Mouse (Mus musculus) heart, adult 2 months (tissue): ENCODE measurements around the gene Ebf1. TPM values are rescaled to one million over a fixed set of nuclear protein-coding genes. Genes with fewer than 3 reads are reported as not detected.
A peak's percentile ranks its signal among the peaks of the same experiment; 100 is the strongest.

Experiments used
- DNase-seq, 2 experiments: peaks; one replicate each; pipeline ENCODE4 v3.0.0; 2021
- H3K27ac ChIP-seq: fragments of 200-600 bp; 2 replicates; pipeline ENCODE4 v1.8.1; 2022
- H3K27me3 ChIP-seq: fragments of 200-500 bp; 2 replicates; pipeline ENCODE4 v1.6.1; 2012; ENCODE audit warnings: mild to moderate bottlenecking, low read length, inconsistent platforms, mixed read lengths; ENCODE audit not compliant: control insufficient read depth, insufficient read depth
- H3K36me3 ChIP-seq: fragments of 200-500 bp; 2 replicates; pipeline ENCODE4 v1.6.1; 2012; ENCODE audit warnings: low read length, inconsistent platforms; ENCODE audit not compliant: control insufficient read depth, insufficient read depth
- H3K4me1 ChIP-seq: fragments of 200-500 bp; 2 replicates; pipeline ENCODE4 v1.6.1; 2011; ENCODE audit warnings: low read length; ENCODE audit not compliant: control insufficient read depth, insufficient read depth
- H3K4me3 ChIP-seq: fragments of 200-600 bp; 2 replicates; pipeline ENCODE4 v1.8.1; 2022
- H3K79me2 ChIP-seq: fragments of 200-500 bp; replicated peaks from 2 replicates; pipeline ENCODE4 v1.6.1; 2012; ENCODE audit warnings: mild to moderate bottlenecking, inconsistent platforms, low read length, moderate library complexity, mixed read lengths; ENCODE audit not compliant: control insufficient read depth, insufficient read depth
- H3K9ac ChIP-seq: fragments of 200-500 bp; 2 replicates; pipeline ENCODE4 v1.6.1; 2012; ENCODE audit warnings: low read depth, mild to moderate bottlenecking, control low read depth, inconsistent platforms, low read length, mixed read lengths
- CTCF ChIP-seq: fragments of 200-600 bp; IDR thresholded peaks from 2 replicates; pipeline ENCODE4 v1.8.1; 2022; ENCODE audit warnings: antibody characterized with exemption, mild to moderate bottlenecking, moderate library complexity
- EP300 ChIP-seq: fragments of 200-500 bp; IDR thresholded peaks from 2 replicates; pipeline ENCODE4 v1.6.1; 2011; ENCODE audit warnings: low read depth, low read length, control low read depth; ENCODE audit not compliant: insufficient read depth
- POLR2A ChIP-seq: fragments of 200-500 bp; IDR thresholded peaks from 2 replicates; pipeline ENCODE4 v1.6.1; 2011; ENCODE audit warnings: mild to moderate bottlenecking, low read depth, low read length, control low read depth; ENCODE audit not compliant: insufficient read depth
- WGBS: fragments of 180-500 bp; shearing (Covaris S2); methylation state at CpG from one replicate; pipeline ENCODE4 v1.1.7; 2018; 5-methylcytosine and 5-hydroxymethylcytosine counted together
- intact Hi-C: fragments of 180-260 bp; cut with DNase I; formaldehyde crosslinking; loops from one replicate; pipeline ENCODE4 v1.15.1; 2025
- polyA plus RNA-seq: library from polyadenylated mRNA; depleted of rRNA; stranded (reverse); fragments of >200 nt; gene quantifications from 2 replicates; pipeline ENCODE4 v1.2.3, GENCODE M21; 2012
- total RNA-seq, 2 experiments: library from RNA; stranded (reverse); gene quantifications; 2 replicates each; pipeline ENCODE4 v1.2.3; 2021

Gene Ebf1
- total and polyA plus RNA-seq, 3 experiments, result 11.4 to 13.6 (median 12.2) TPM

DNA sequence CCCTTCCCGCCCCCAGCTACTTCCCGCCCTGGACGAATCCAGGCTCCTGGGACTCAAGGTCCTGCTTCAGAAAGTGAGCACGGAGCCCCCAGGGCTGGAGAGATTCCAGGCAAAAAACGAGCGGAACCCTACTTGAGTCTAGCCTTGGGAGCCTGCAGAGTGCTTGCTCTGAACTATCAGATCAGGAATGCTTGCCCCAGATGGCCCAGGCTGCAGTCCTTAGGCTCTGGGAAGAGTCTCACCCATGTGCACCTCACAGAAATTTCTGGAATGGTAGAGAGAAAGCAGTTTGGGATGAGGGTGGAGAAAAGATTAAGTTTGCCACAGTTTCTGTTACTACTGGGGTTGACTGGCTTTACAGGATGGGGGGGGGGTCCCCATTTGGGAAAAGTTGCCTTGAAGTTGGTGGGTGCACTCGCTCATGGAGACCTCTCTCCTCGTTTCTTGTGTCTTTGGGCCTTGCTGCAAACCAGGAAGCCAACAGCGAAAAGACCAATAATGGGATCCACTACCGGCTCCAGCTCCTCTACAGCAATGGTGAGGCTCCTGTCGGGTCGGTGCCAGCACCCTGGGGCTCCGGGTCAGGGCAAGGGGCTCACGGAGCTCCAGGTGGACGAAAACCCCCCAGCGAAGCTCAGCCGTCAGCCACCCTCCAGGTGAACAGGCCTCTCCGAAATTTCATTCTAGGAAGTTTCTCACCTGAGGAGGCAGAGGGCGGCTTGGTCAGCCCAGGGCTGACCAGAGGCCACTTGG lies 3.8 kb downstream of the Ebf1 start:
- Histone ChIP-seq H3K4me1 (no peaks in the 10 kb centered on the region), H3K36me3 (peaks cover 19% of the 10 kb centered on the region), H3K9ac (peak overlapping the region; percentile 66), H3K27ac (peak overlapping the region; percentile 98), H3K27me3 (0 out of 2 replicates have a peak, but pooled peaks cover 1% of the 10 kb centered on the region), H3K79me2 (no peaks in the 10 kb centered on the region), H3K4me3 (no peak overlapping the region)
- intact Hi-C loops, result loop anchor here (5.0 kb wide), 1 partner anchor 41 kb away; no protein-coding TSS in a partner anchor
- 51% methylated on average over 19 of the region's 19 CpGs for WGBS
- TF ChIP-seq CTCF, result no peak
- peak; percentile 18 to 43 for DNase-seq

DNA sequence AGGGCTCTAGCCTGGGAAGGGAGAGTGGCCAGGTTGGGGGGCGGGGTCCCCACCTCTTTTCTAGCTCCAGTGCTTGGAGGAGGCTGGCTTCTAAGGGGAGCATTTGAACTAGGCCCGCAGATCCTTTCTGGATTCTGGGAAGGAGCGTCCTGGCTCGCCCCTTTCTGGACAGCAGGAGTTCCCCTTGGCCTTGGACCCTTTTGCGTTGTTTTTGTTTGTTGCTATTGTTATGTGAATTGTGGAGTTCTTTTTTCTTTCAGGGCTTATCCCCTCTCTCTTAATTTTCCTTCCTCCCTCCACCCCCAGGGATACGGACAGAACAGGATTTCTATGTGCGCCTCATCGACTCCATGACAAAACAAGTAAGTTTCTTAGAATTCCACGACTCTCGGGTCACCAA lies 4.5 kb downstream of the Ebf1 start:
- DNase-seq, result peak; percentile 8 to 26
- no peak overlapping the region for H3K9ac ChIP-seq
- intact Hi-C loops, result loop anchor here (5.0 kb wide), 1 partner anchor 41 kb away; no protein-coding TSS in a partner anchor
- H3K79me2 ChIP-seq, result no peaks in the 10 kb centered on the region
- 55% methylated on average over 10 of the region's 10 CpGs for WGBS
- H3K27ac ChIP-seq, result peak overlapping the region; percentile 98
- H3K4me3 ChIP-seq, result peak overlapping the region; percentile 31; the same call in 1 of the 2 replicates
- no peaks in the 10 kb centered on the region for H3K4me1 ChIP-seq
- H3K36me3 ChIP-seq, result peaks cover 20% of the 10 kb centered on the region
- 0 out of 2 replicates have a peak, but pooled peaks cover 1% of the 10 kb centered on the region for H3K27me3 ChIP-seq
- TF ChIP-seq EP300 (no peak), CTCF (no peak), POLR2A (no peak)

DNA sequence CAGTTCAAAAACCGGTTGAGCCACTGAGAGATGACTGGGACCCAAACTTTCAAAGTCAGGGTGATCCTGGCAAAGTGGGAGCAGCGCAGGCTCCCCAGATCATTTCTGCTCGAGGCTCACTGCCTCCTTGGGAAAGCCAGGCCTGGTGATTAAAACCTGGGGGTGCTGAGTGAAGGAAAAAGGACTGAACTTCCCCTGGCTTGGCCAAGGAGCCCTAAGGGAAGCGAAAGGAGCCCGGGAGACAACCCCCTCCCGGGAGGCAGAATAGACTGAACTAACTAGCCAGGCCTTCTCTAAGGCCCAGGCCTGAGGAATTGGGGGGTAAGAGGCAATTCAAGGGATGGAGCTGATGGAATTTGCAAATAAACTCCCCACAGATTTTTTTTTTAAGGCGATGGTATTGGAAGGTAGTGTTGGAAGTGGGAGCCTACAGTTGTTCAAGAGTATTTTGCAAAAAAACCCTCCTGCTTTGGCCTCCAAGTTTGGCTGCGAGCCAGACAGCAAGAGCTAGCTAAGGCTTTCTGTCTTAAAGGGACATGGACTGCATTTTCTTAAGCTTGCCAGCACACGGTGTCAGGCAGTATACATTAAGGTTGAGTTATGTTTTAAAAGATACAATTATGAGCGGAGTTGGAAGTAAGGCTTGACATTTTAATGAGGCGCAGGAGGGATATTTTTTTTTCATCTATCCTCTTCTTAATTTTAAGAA lies 5.1 kb downstream of the Ebf1 start:
- Histone ChIP-seq H3K27me3 (0 out of 2 replicates have a peak, but pooled peaks cover 1% of the 10 kb centered on the region), H3K36me3 (peaks cover 21% of the 10 kb centered on the region), H3K9ac (peak overlapping the region; percentile 20; the same call in 1 of the 2 replicates), H3K4me1 (no peaks in the 10 kb centered on the region), H3K4me3 (peak overlapping the region; percentile 31), H3K79me2 (no peaks in the 10 kb centered on the region), H3K27ac (peak overlapping the region; percentile 98)
- TF ChIP-seq CTCF (no peak), POLR2A (no peak), EP300 (no peak)
- intact Hi-C loops, result loop anchor here (5.0 kb wide), 1 partner anchor 40 kb away; no protein-coding TSS in a partner anchor
- peak; percentile 67 to 74 for DNase-seq
- 49% methylated on average over 11 of the region's 11 CpGs for whole genome bisulfite sequencing

DNA sequence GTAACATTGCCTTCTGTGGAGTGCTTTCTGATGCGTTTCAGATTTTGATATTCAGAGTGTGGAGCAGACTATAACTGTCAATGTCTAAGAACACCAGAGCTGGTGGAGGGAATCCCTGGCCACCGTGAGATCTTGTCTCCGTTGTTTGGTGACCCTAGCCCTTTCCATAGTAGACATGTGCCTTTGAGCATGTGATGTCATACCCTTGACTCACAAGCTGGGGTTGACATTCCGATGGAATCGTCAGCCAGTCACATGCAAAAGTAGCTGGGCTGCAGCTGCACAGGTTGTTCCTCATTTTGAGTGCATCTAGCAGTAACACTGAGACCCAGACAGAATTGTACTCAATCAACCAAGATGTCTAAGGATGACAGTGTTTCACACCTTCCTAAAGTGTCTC lies 7.4 kb downstream of the Ebf1 start:
- Histone ChIP-seq H3K27me3 (no peaks in the 10 kb centered on the region), H3K9ac (no peak overlapping the region), H3K4me3 (no peak overlapping the region), H3K4me1 (no peaks in the 10 kb centered on the region; the same call in none of the 2 replicates), H3K79me2 (no peaks in the 10 kb centered on the region; the same call in 1 of the 2 replicates), H3K36me3 (peaks cover 34% of the 10 kb centered on the region), H3K27ac (no peak overlapping the region)
- DNase-seq, result no peak
- intact Hi-C loops, result loop anchor here (5.0 kb wide), 1 partner anchor 38 kb away; no protein-coding TSS in a partner anchor
- TF ChIP-seq POLR2A (no peak), CTCF (no peak), EP300 (no peak)
- 39% methylated on average over 5 of the region's 5 CpGs for WGBS

DNA sequence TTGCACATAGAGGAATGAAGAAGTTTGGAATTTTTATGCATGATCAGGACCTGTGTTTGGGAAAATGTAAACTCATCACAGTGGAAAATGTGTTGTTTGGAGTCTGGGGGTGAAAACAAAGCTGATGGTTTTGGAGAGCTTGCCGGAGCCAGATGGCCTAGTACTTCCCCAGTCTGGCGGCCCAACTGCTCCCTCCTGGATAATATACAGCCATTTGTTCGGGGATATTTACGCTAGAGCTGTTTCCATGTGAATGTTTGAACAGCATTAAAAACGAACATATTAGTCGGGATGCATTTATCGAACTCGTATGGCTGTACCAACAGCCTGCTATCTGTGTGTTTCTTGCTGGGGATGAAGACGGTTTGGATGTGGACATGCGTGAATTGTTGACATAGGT lies 8.9 kb downstream of the Ebf1 start:
- no peak for DNase-seq
- no peak for TF ChIP-seq POLR2A
- no peak for TF ChIP-seq EP300
- TF ChIP-seq CTCF, result no peak
- H3K79me2 ChIP-seq, result no peaks in the 10 kb centered on the region; the same call in 1 of the 2 replicates
- 81% methylated on average over 10 of the region's 10 CpGs for WGBS
- intact Hi-C loops, result no loop called here
- no peaks in the 10 kb centered on the region; the same call in none of the 2 replicates for H3K4me1 ChIP-seq
- H3K4me3 ChIP-seq, result no peak overlapping the region
- no peak overlapping the region for H3K9ac ChIP-seq
- H3K36me3 ChIP-seq, result peaks cover 34% of the 10 kb centered on the region
- no peaks in the 10 kb centered on the region for H3K27me3 ChIP-seq
- H3K27ac ChIP-seq, result no peak overlapping the region

DNA sequence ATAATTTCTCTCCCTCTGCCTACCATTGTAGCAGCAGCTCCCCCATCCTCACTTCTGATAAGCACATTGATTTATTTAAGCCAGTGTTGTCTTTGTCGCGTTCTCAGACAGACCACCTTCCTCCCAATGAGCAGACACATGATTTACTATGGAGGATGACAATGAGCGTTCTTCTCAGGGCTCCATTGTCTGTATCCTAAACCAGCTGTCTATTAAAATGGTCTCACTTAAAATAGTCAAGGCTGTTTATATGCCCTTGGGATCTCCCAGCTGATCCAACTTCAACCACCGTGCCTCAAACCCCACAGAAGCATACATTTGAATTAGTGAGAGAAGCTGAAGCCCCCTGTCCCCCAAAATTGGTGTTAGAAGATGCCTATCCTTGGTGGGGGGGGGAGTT lies 11.3 kb downstream of the Ebf1 start:
- Histone ChIP-seq H3K27me3 (no peaks in the 10 kb centered on the region), H3K27ac (no peak overlapping the region), H3K79me2 (no peaks in the 10 kb centered on the region; the same call in 1 of the 2 replicates), H3K4me1 (no peaks in the 10 kb centered on the region; the same call in none of the 2 replicates), H3K36me3 (peaks cover 29% of the 10 kb centered on the region), H3K4me3 (no peak overlapping the region), H3K9ac (no peak overlapping the region)
- DNase-seq, result no peak
- WGBS, result 66% methylated on average over 4 of the region's 4 CpGs
- intact Hi-C loops, result no loop called here
- TF ChIP-seq POLR2A (no peak), EP300 (no peak), CTCF (no peak)
